Mouse (Mus musculus): ENCODE measurements at regions not wholly inside any gene's neighbourhood (a gene's known extent, or its start where the extent isn't known, plus 50 kb on each side); places are given as distances from the start of the nearest gene placed in this dataset.

DNA sequence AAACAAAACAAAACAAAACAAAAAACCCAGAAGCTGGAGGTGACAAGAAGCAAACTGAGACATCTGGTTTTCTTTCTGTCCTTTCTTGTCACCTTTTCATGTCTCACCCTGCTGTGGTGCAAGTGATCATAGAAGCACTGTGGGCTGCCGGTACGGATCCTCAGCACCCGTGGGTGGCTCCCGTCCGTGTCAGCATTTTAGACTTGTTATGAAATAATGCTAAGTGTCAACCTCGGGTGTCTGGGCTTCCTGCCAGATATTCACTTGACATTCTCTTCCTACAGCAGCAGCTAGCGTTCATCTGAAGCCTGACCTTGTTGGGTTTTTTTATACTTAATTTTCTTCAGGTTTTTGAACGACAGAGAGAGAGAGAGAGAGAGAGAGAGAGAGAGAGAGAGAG lies 404.7 kb downstream of the Pla2g4a start:
- Histone ChIP-seq H3K4me1 (ENCODE audit: control insufficient read depth, insufficient read depth, low read length) (no peaks in the 10 kb centered on the region), H3K4me2 (ENCODE audit: low read depth, low read length) (no peak overlapping the region), H3K36me3 (ENCODE audit: control insufficient read depth, insufficient read depth, low read length) (no peaks in the 10 kb centered on the region), H3K9ac (ENCODE audit: low read depth, low read length) (no peak overlapping the region), H3K9me3 (ENCODE audit: control insufficient read depth, low read length) (no peaks in the 10 kb centered on the region), H3K27me3 (replicated peaks; ENCODE audit: control insufficient read depth, insufficient read depth, low read length) (no peaks in the 10 kb centered on the region), H3K27ac (replicated peaks; ENCODE audit: low read depth, low read length) (no peak overlapping the region), H3K4me3 (ENCODE audit: low read depth, low read length) (no peak overlapping the region)
- DNase-seq (ENCODE audit: low spot score) (peak; percentile 26), ATAC-seq (ENCODE audit: low read depth) (no peak)
- 68% methylated on average over 8 of the region's 8 CpGs for WGBS

DNA sequence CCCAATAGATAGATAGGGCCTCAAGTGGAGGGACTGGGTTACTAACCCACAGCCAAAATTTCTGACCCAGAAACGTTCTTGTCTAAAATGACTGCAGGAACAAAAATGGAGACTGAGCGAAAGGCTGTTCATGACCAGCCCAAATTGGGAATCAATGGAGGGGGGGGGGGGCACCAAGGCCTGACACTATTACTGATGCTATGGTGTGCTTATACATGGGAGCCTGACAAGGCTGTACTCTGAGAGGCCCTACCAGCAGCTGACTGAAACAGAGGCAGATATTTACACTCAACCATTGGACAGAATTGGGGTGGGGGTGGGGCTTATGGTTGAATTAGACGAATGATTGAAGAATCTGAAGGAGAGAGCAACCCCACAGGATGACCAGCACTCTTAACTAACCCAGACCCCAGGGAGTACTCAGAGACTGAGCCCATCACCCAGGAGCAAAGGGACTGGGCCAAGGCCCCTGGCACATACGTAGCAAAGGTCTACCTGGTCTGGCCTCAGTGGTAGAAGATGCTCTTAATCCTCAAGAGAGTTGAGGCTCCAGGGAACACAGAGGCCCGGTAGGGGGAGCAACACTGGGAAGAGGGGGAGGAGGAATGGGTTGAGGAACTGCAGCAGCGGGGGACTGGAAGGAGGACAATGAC lies 405.6 kb downstream of the Pla2g4a start:
- ATAC-seq (ENCODE audit: low read depth) (no peak), DNase-seq (ENCODE audit: low spot score) (no peak)
- H3K9ac ChIP-seq (ENCODE audit: low read depth, low read length), result no peak overlapping the region
- H3K27ac ChIP-seq (replicated peaks; ENCODE audit: low read depth, low read length), result no peak overlapping the region
- H3K4me3 ChIP-seq (ENCODE audit: low read depth, low read length), result no peak overlapping the region
- H3K36me3 ChIP-seq (ENCODE audit: control insufficient read depth, insufficient read depth, low read length), result no peaks in the 10 kb centered on the region
- H3K4me2 ChIP-seq (ENCODE audit: low read depth, low read length), result no peak overlapping the region
- no peaks in the 10 kb centered on the region for H3K4me1 ChIP-seq (ENCODE audit: control insufficient read depth, insufficient read depth, low read length)
- H3K27me3 ChIP-seq (replicated peaks; ENCODE audit: control insufficient read depth, insufficient read depth, low read length), result no peaks in the 10 kb centered on the region
- 78% methylated on average over 6 of the region's 6 CpGs for WGBS
- no peaks in the 10 kb centered on the region for H3K9me3 ChIP-seq (ENCODE audit: control insufficient read depth, low read length)

DNA sequence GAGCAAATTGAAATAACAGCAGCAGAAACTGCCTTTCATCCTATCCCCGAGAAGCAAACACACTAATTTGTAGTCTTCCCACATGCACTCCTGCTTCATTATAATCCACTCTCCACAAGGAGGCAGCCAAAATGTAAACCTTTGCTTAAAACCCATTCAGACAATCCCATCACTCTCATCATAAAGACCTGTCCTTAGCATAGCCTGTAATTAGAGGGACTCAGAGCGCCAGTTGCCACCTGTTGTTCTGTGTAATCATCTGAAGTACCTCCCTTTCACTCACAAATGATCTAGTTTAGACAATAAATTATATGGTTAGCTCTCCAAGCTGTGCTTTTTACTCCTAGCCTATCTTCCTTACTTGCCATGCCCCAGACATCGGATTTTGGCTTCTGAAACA lies 415.0 kb downstream of the Pla2g4a start:
- H3K4me1 ChIP-seq (ENCODE audit: control insufficient read depth, insufficient read depth, low read length), result no peaks in the 10 kb centered on the region
- H3K4me3 ChIP-seq (ENCODE audit: low read depth, low read length), result no peak overlapping the region
- H3K4me2 ChIP-seq (ENCODE audit: low read depth, low read length), result no peak overlapping the region
- no peaks in the 10 kb centered on the region for H3K36me3 ChIP-seq (ENCODE audit: control insufficient read depth, insufficient read depth, low read length)
- H3K27ac ChIP-seq (replicated peaks; ENCODE audit: low read depth, low read length), result no peak overlapping the region
- H3K9ac ChIP-seq (ENCODE audit: low read depth, low read length), result no peak overlapping the region
- ATAC-seq (ENCODE audit: low read depth) (no peak; the same call in 1 of the 2 replicates), DNase-seq (ENCODE audit: low spot score) (peak; percentile 32)
- WGBS, result 61% methylated on average over 3 of the region's 3 CpGs
- no peaks in the 10 kb centered on the region for H3K9me3 ChIP-seq (ENCODE audit: control insufficient read depth, low read length)
- H3K27me3 ChIP-seq (replicated peaks; ENCODE audit: control insufficient read depth, insufficient read depth, low read length), result no peaks in the 10 kb centered on the region

- Histone ChIP-seq H3K4me1 (ENCODE audit: control insufficient read depth, insufficient read depth, low read length) (no peaks in the 10 kb centered on the region), H3K36me3 (ENCODE audit: control insufficient read depth, insufficient read depth, low read length) (no peaks in the 10 kb centered on the region), H3K9ac (ENCODE audit: low read depth, low read length) (no peak overlapping the region), H3K27ac (replicated peaks; ENCODE audit: low read depth, low read length) (no peak overlapping the region), H3K4me2 (ENCODE audit: low read depth, low read length) (no peak overlapping the region), H3K4me3 (ENCODE audit: low read depth, low read length) (no peak overlapping the region), H3K27me3 (replicated peaks; ENCODE audit: control insufficient read depth, insufficient read depth, low read length) (no peaks in the 10 kb centered on the region), H3K9me3 (ENCODE audit: control insufficient read depth, low read length) (no peaks in the 10 kb centered on the region)
- no peak for ATAC-seq (ENCODE audit: low read depth)
- DNase-seq (ENCODE audit: low spot score), result peak; percentile 32
- WGBS, result 31% methylated on average over 2 of the region's 2 CpGs
These were observed 419.7 kb downstream of the Pla2g4a start for GRCm38 (mm10) chr1:149541386-149541785.

DNA sequence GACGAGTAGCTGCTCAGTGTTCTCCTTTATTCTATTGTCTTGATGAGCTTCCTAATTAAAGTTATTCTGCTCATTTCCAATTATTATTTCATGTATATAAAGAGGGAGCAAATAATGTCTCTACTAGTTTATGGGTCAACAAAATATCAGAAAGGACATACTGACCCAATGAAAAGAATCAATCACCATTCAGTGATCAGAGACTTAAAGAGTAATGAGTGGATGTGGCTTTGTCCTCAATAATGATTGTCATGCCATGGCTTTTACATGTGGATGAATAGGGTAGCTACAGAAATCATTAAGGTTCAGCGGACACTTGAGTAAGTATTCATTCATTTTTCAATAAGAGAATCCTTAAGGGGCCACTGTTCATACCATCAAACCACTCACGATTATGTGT lies 427.4 kb downstream of the Pla2g4a start:
- Histone ChIP-seq H3K4me3 (ENCODE audit: low read depth, low read length) (no peak overlapping the region), H3K27ac (replicated peaks; ENCODE audit: low read depth, low read length) (no peak overlapping the region), H3K9ac (ENCODE audit: low read depth, low read length) (no peak overlapping the region), H3K27me3 (replicated peaks; ENCODE audit: control insufficient read depth, insufficient read depth, low read length) (no peaks in the 10 kb centered on the region), H3K36me3 (ENCODE audit: control insufficient read depth, insufficient read depth, low read length) (no peaks in the 10 kb centered on the region), H3K4me2 (ENCODE audit: low read depth, low read length) (no peak overlapping the region), H3K9me3 (ENCODE audit: control insufficient read depth, low read length) (no peaks in the 10 kb centered on the region), H3K4me1 (ENCODE audit: control insufficient read depth, insufficient read depth, low read length) (no peaks in the 10 kb centered on the region)
- ATAC-seq (ENCODE audit: low read depth) (no peak; the same call in 1 of the 2 replicates), DNase-seq (ENCODE audit: low spot score) (peak; percentile 9)
- 75% methylated on average over 3 of the region's 3 CpGs for WGBS

All from embryonic facial prominence, embryonic 14.5 days (tissue).